Mouse (Mus musculus) bone marrow macrophage, adult 2 months (primary cell): ENCODE results near the gene Ndufaf3.

ENCODE experiments used
- CTCF ChIP-seq: IDR thresholded peaks from 2 replicates; pipeline ENCODE4 v1.5.1; 2012; ENCODE audit warnings: low read depth, mild to moderate bottlenecking, low read length, moderate library complexity
- POLR2A ChIP-seq: IDR thresholded peaks from 2 replicates; pipeline ENCODE4 v1.6.1; 2012; ENCODE audit warnings: mild to moderate bottlenecking, low read depth, low read length, borderline replicate concordance

DNA sequence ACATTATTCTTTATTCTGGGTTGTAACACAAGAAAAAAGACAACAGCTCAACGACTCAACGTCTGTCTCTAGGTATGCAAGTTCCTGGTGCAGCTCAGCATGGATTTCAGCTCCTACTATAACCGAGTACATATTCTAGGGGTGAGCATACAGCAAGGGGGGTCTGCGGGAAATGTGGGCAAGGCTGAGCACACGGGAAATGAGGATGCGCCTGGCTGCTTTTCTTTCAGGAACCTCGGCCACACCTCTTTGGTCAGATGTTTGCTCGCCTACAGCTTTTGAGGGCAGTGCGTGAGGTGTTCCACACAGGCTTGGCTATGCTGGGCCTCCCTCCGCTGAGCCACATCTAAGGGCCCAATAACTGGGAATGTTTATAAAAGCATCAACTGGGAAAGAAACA is 5.1 kb upstream of the Ndufaf3 start:
- no peak for TF ChIP-seq CTCF
- no peak for TF ChIP-seq POLR2A
